Mouse (Mus musculus) hindlimb bud, embryonic 11.5 days (tissue): ENCODE results near the gene Cdh13.
A peak's percentile ranks its signal among the peaks of the same experiment; 100 is the strongest.
"Not testable (repeated sequence)": the region's sequence is repeated elsewhere in the genome, so short reads cannot be mapped to it uniquely, and the experiment has no call there.

Source experiments
- DNase-seq: peaks from one replicate; pipeline ENCODE4 v3.0.0-alpha.2; 2012; ENCODE audit warnings: low read depth, low spot score; ENCODE audit errors: extremely low spot score

Gene Cdh13

GRCm38 (mm10) chr8:119177226-119177935 lies 893.8 kb downstream of the Cdh13 start:
- no peak for DNase-seq

GRCm38 (mm10) chr8:119180626-119181025 lies 897.1 kb downstream of the Cdh13 start:
- no peak for DNase-seq

GRCm38 (mm10) chr8:119195695-119196094 lies 912.2 kb downstream of the Cdh13 start:
- no peak for DNase-seq

- DNase-seq: no peak
Measured at GRCm38 (mm10) chr8:119196486-119197150, 913.1 kb downstream of the Cdh13 start.

- DNase-seq: no peak
Measured at GRCm38 (mm10) chr8:119208567-119208966, 925.0 kb downstream of the Cdh13 start.

GRCm38 (mm10) chr8:119224547-119224946 lies 941.0 kb downstream of the Cdh13 start:
- DNase-seq: peak; percentile 8

GRCm38 (mm10) chr8:119245181-119245580 lies 961.6 kb downstream of the Cdh13 start:
- DNase-seq: no peak

- DNase-seq: no peak
Measured at GRCm38 (mm10) chr8:119245641-119246040, 962.1 kb downstream of the Cdh13 start.

- no peak for DNase-seq
Measured at GRCm38 (mm10) chr8:119254358-119254757, 970.8 kb downstream of the Cdh13 start.

GRCm38 (mm10) chr8:119258642-119259041 lies 975.1 kb downstream of the Cdh13 start:
- DNase-seq: peak; percentile 26

GRCm38 (mm10) chr8:119263750-119264149 lies 980.2 kb downstream of the Cdh13 start:
- DNase-seq: no peak

GRCm38 (mm10) chr8:119266304-119266703 lies 982.8 kb downstream of the Cdh13 start:
- no peak for DNase-seq

- DNase-seq: no peak
Measured at GRCm38 (mm10) chr8:119269576-119269975, 986.0 kb downstream of the Cdh13 start.

- DNase-seq: no peak
Measured at GRCm38 (mm10) chr8:119270371-119270770, 986.8 kb downstream of the Cdh13 start.

- DNase-seq: no peak
Measured at GRCm38 (mm10) chr8:119272891-119273290, 989.4 kb downstream of the Cdh13 start.

- no peak for DNase-seq
Measured at GRCm38 (mm10) chr8:119275442-119275841, 991.9 kb downstream of the Cdh13 start.

- no peak for DNase-seq
Measured at GRCm38 (mm10) chr8:119277047-119277451, 993.5 kb downstream of the Cdh13 start.

GRCm38 (mm10) chr8:119281761-119282160 lies 998.2 kb downstream of the Cdh13 start:
- DNase-seq: no peak

GRCm38 (mm10) chr8:119284516-119284915 lies 1001.0 kb downstream of the Cdh13 start:
- no peak for DNase-seq

- DNase-seq: no peak
Measured at GRCm38 (mm10) chr8:119284920-119285319, 1001.4 kb downstream of the Cdh13 start.

GRCm38 (mm10) chr8:119295477-119295876 lies 1011.9 kb downstream of the Cdh13 start:
- DNase-seq: no peak

GRCm38 (mm10) chr8:119297752-119298151 lies 1014.2 kb downstream of the Cdh13 start:
- DNase-seq: not testable (repeated sequence)
